Mouse (Mus musculus): ENCODE results near the gene Dync1h1. TPM values are rescaled to one million over a fixed set of nuclear protein-coding genes. Genes with fewer than 3 reads are reported as not detected.

The Dync1h1 gene
- polyA plus RNA-seq, 1 experiment = 214 TPM

GRCm38 (mm10) chr12:110606676-110607075 lies 5.4 kb downstream of the Dync1h1 start:
- Histone ChIP-seq H3K27ac (ENCODE audit: control insufficient read depth, insufficient read depth, low read depth, low read length) (no peak overlapping the region), H3K4me3 (ENCODE audit: control insufficient read depth, low read depth, low read length) (no peak overlapping the region), H3K4me1 (ENCODE audit: control insufficient read depth, insufficient read depth, low read length) (peaks cover 4% of the 10 kb centered on the region), H3K36me3 (ENCODE audit: control insufficient read depth, insufficient read depth, low read length) (no peaks in the 10 kb centered on the region), H3K27me3 (ENCODE audit: control insufficient read depth, insufficient read depth, low read length) (no peaks in the 10 kb centered on the region)
- TF ChIP-seq CTCF (IDR thresholded peaks at IDR 0.05; ENCODE audit: control insufficient read depth, insufficient read depth, insufficient replicate concordance, low read depth, low read length) (no peak), POLR2A (IDR thresholded peaks at IDR 0.05; ENCODE audit: control insufficient read depth, low read depth, low read length) (no peak)

- Histone ChIP-seq H3K27me3 (ENCODE audit: control insufficient read depth, insufficient read depth, low read length) (no peaks in the 10 kb centered on the region), H3K27ac (ENCODE audit: control insufficient read depth, insufficient read depth, low read depth, low read length) (no peak overlapping the region), H3K4me1 (ENCODE audit: control insufficient read depth, insufficient read depth, low read length) (peaks cover 2% of the 10 kb centered on the region; the same call in 1 of the 2 replicates), H3K4me3 (ENCODE audit: control insufficient read depth, low read depth, low read length) (no peak overlapping the region), H3K36me3 (ENCODE audit: control insufficient read depth, insufficient read depth, low read length) (no peaks in the 10 kb centered on the region)
- no peak for TF ChIP-seq CTCF (IDR thresholded peaks at IDR 0.05; ENCODE audit: control insufficient read depth, insufficient read depth, insufficient replicate concordance, low read depth, low read length)
- TF ChIP-seq POLR2A (IDR thresholded peaks at IDR 0.05; ENCODE audit: control insufficient read depth, low read depth, low read length) = no peak
Observed at GRCm38 (mm10) chr12:110608460-110609152, 7.4 kb downstream of the Dync1h1 start.

- H3K4me3 ChIP-seq (ENCODE audit: control insufficient read depth, low read depth, low read length) = no peak overlapping the region
- TF ChIP-seq POLR2A (IDR thresholded peaks at IDR 0.05; ENCODE audit: control insufficient read depth, low read depth, low read length) (no peak), CTCF (IDR thresholded peaks at IDR 0.05; ENCODE audit: control insufficient read depth, insufficient read depth, insufficient replicate concordance, low read depth, low read length) (no peak)
- peaks cover 2% of the 10 kb centered on the region; the same call in 1 of the 2 replicates for H3K4me1 ChIP-seq (ENCODE audit: control insufficient read depth, insufficient read depth, low read length)
- H3K27me3 ChIP-seq (ENCODE audit: control insufficient read depth, insufficient read depth, low read length) = no peaks in the 10 kb centered on the region
- H3K36me3 ChIP-seq (ENCODE audit: control insufficient read depth, insufficient read depth, low read length) = no peaks in the 10 kb centered on the region
- H3K27ac ChIP-seq (ENCODE audit: control insufficient read depth, insufficient read depth, low read depth, low read length) = no peak overlapping the region
Observed at GRCm38 (mm10) chr12:110609153-110609497, 7.9 kb downstream of the Dync1h1 start.

- Histone ChIP-seq H3K27me3 (ENCODE audit: control insufficient read depth, insufficient read depth, low read length) (no peaks in the 10 kb centered on the region), H3K36me3 (ENCODE audit: control insufficient read depth, insufficient read depth, low read length) (peaks cover under 1% of the 10 kb centered on the region; the same call in 1 of the 2 replicates), H3K4me3 (ENCODE audit: control insufficient read depth, low read depth, low read length) (no peak overlapping the region), H3K27ac (ENCODE audit: control insufficient read depth, insufficient read depth, low read depth, low read length) (no peak overlapping the region), H3K4me1 (ENCODE audit: control insufficient read depth, insufficient read depth, low read length) (no peaks in the 10 kb centered on the region)
- TF ChIP-seq CTCF (IDR thresholded peaks at IDR 0.05; ENCODE audit: control insufficient read depth, insufficient read depth, insufficient replicate concordance, low read depth, low read length) (no peak), POLR2A (IDR thresholded peaks at IDR 0.05; ENCODE audit: control insufficient read depth, low read depth, low read length) (no peak)
Observed at GRCm38 (mm10) chr12:110610713-110611112, 9.5 kb downstream of the Dync1h1 start.

GRCm38 (mm10) chr12:110630056-110630455 lies 28.8 kb downstream of the Dync1h1 start:
- H3K27ac ChIP-seq (ENCODE audit: control insufficient read depth, insufficient read depth, low read depth, low read length) = no peak overlapping the region
- no peaks in the 10 kb centered on the region for H3K4me1 ChIP-seq (ENCODE audit: control insufficient read depth, insufficient read depth, low read length)
- H3K36me3 ChIP-seq (ENCODE audit: control insufficient read depth, insufficient read depth, low read length) = peaks cover 12% of the 10 kb centered on the region
- no peaks in the 10 kb centered on the region for H3K27me3 ChIP-seq (ENCODE audit: control insufficient read depth, insufficient read depth, low read length)
- no peak overlapping the region for H3K4me3 ChIP-seq (ENCODE audit: control insufficient read depth, low read depth, low read length)
- TF ChIP-seq CTCF (IDR thresholded peaks at IDR 0.05; ENCODE audit: control insufficient read depth, insufficient read depth, insufficient replicate concordance, low read depth, low read length) = no peak
- TF ChIP-seq POLR2A (IDR thresholded peaks at IDR 0.05; ENCODE audit: control insufficient read depth, low read depth, low read length) = no peak

- no peak overlapping the region for H3K27ac ChIP-seq (ENCODE audit: control insufficient read depth, insufficient read depth, low read depth, low read length)
- peaks cover 7% of the 10 kb centered on the region for H3K36me3 ChIP-seq (ENCODE audit: control insufficient read depth, insufficient read depth, low read length)
- no peak overlapping the region for H3K4me3 ChIP-seq (ENCODE audit: control insufficient read depth, low read depth, low read length)
- TF ChIP-seq POLR2A (IDR thresholded peaks at IDR 0.05; ENCODE audit: control insufficient read depth, low read depth, low read length) = no peak
- no peaks in the 10 kb centered on the region for H3K27me3 ChIP-seq (ENCODE audit: control insufficient read depth, insufficient read depth, low read length)
- H3K4me1 ChIP-seq (ENCODE audit: control insufficient read depth, insufficient read depth, low read length) = no peaks in the 10 kb centered on the region
Observed at GRCm38 (mm10) chr12:110636293-110636692, 35.0 kb downstream of the Dync1h1 start.

GRCm38 (mm10) chr12:110637507-110638114 lies 36.4 kb downstream of the Dync1h1 start:
- H3K4me1 ChIP-seq (ENCODE audit: control insufficient read depth, insufficient read depth, low read length) = no peaks in the 10 kb centered on the region

More at GRCm38 (mm10) chr12:110637507-110638114, 36.4 kb downstream of the Dync1h1 start:
- no peak overlapping the region for H3K27ac ChIP-seq (ENCODE audit: control insufficient read depth, insufficient read depth, low read depth, low read length)
- TF ChIP-seq CTCF (IDR thresholded peaks at IDR 0.05; ENCODE audit: control insufficient read depth, insufficient read depth, insufficient replicate concordance, low read depth, low read length) = no peak
- TF ChIP-seq POLR2A (IDR thresholded peaks at IDR 0.05; ENCODE audit: control insufficient read depth, low read depth, low read length) = no peak
- H3K27me3 ChIP-seq (ENCODE audit: control insufficient read depth, insufficient read depth, low read length) = no peaks in the 10 kb centered on the region
- H3K4me3 ChIP-seq (ENCODE audit: control insufficient read depth, low read depth, low read length) = no peak overlapping the region
- H3K36me3 ChIP-seq (ENCODE audit: control insufficient read depth, insufficient read depth, low read length) = peaks cover 9% of the 10 kb centered on the region
